Mouse (Mus musculus): Measurements from ENCODE around the gene Rspo4. TPM values are rescaled to one million over a fixed set of nuclear protein-coding genes. Genes with fewer than 3 reads are reported as not detected.

Rspo4 gene
- polyA plus RNA-seq, 1 experiment = 0.20 TPM

- DNase-seq (ENCODE audit: extremely low spot score in 1 of 2, low spot score in 1 of 2) = no peak
These were observed 67.8 kb downstream of the Rspo4 start for GRCm38 (mm10) chr2:151910498-151910897.

GRCm38 (mm10) chr2:151910919-151911500 is 68.3 kb downstream of the Rspo4 start, which contains the start of gene Angpt4:
Gene Angpt4, plus strand, starts transcription at chr2:151911210.
- no peak for DNase-seq (ENCODE audit: extremely low spot score in 1 of 2, low spot score in 1 of 2)

GRCm38 (mm10) chr2:151911751-151912150 is 69.0 kb downstream of the Rspo4 start:
- DNase-seq (ENCODE audit: extremely low spot score in 1 of 2, low spot score in 1 of 2) = no peak

- DNase-seq (ENCODE audit: extremely low spot score in 1 of 2, low spot score in 1 of 2) = no peak
These were observed 71.4 kb downstream of the Rspo4 start for GRCm38 (mm10) chr2:151914120-151914519.

GRCm38 (mm10) chr2:151915111-151915510 is 72.4 kb downstream of the Rspo4 start:
- no peak for DNase-seq (ENCODE audit: extremely low spot score in 1 of 2, low spot score in 1 of 2)

GRCm38 (mm10) chr2:151916061-151916831 is 73.5 kb downstream of the Rspo4 start:
- no peak for DNase-seq (ENCODE audit: extremely low spot score in 1 of 2, low spot score in 1 of 2)

GRCm38 (mm10) chr2:151919140-151919539 is 76.4 kb downstream of the Rspo4 start:
- DNase-seq (ENCODE audit: extremely low spot score in 1 of 2, low spot score in 1 of 2) = no peak

GRCm38 (mm10) chr2:151921068-151921467 is 78.3 kb downstream of the Rspo4 start:
- no peak for DNase-seq (ENCODE audit: extremely low spot score in 1 of 2, low spot score in 1 of 2)

GRCm38 (mm10) chr2:151921596-151921995 is 78.9 kb downstream of the Rspo4 start:
- DNase-seq (ENCODE audit: extremely low spot score in 1 of 2, low spot score in 1 of 2) = no peak

Other genes starting within 250 kb of the Rspo4 start
- 157 and 159 TPM in 2 replicates for gene Snph, start 210.3 kb upstream of the Rspo4 start, polyA plus RNA-seq (2012; rRNA removed)
- 0.34 and 0.62 TPM in 2 replicates for gene Rad21l, start 174.4 kb upstream of the Rspo4 start, polyA plus RNA-seq (2012; rRNA removed)
- 6.3 and 7.1 TPM in 2 replicates for gene Tmem74b, start 140.9 kb upstream of the Rspo4 start, polyA plus RNA-seq (2012; rRNA removed)
- gene Psmf1, start 98.7 kb upstream of the Rspo4 start, polyA plus RNA-seq (2012; rRNA removed) = 38.7 and 41.4 TPM in 2 replicates
- 0.26 and 0.32 TPM in 2 replicates for gene Angpt4, start 68.3 kb downstream of the Rspo4 start, polyA plus RNA-seq (2012; rRNA removed)
- 6.3 and 6.7 TPM in 2 replicates for gene Fam110a, start 137.3 kb downstream of the Rspo4 start, polyA plus RNA-seq (2012; rRNA removed)
- 3.2 and 3.8 TPM in 2 replicates for gene Slc52a3, start 153.6 kb downstream of the Rspo4 start, polyA plus RNA-seq (2012; rRNA removed)
- 15.5 and 19.7 TPM in 2 replicates for gene Scrt2, start 238.6 kb downstream of the Rspo4 start, polyA plus RNA-seq (2012; rRNA removed)

Measured in frontal cortex, adult 2 months (tissue).